Mouse (Mus musculus) myocyte (in vitro differentiated cells): ENCODE data around the gene Galnt4. TPM values are rescaled to one million over a fixed set of nuclear protein-coding genes. Genes with fewer than 3 reads are reported as not detected.

ENCODE experiments used
- H3K27me3 ChIP-seq: one replicate; pipeline ENCODE4 v1.6.1; 2011; ENCODE audit not compliant: control insufficient read depth, insufficient read depth, insufficient read length
- H3K36me3 ChIP-seq: one replicate; pipeline ENCODE4 v1.6.1; 2011; ENCODE audit not compliant: control insufficient read depth, insufficient read depth
- H3K4me2 ChIP-seq: one replicate; pipeline ENCODE4 v1.6.1; 2011; ENCODE audit warnings: low read depth, control low read depth
- H3K4me3 ChIP-seq: one replicate; pipeline ENCODE4 v1.5.1; 2011; ENCODE audit warnings: mild to moderate bottlenecking, control low read depth, moderate library complexity
- H3K79me2 ChIP-seq: one replicate; pipeline ENCODE4 v1.6.1; 2011; ENCODE audit not compliant: control insufficient read depth, insufficient read depth
- H3ac ChIP-seq: one replicate; pipeline ENCODE4 v1.6.1; 2011; ENCODE audit not compliant: control insufficient read depth, insufficient read length
- CEBPB ChIP-seq: IDR thresholded peaks from 2 replicates; pipeline ENCODE4 v1.6.1; 2011; ENCODE audit warnings: mild to moderate bottlenecking, moderate library complexity; ENCODE audit not compliant: poor library complexity, insufficient read depth, severe bottlenecking
- E2F4 ChIP-seq: IDR thresholded peaks from one replicate; pipeline ENCODE4 v1.6.1; 2011; ENCODE audit warnings: mild to moderate bottlenecking, control low read depth, moderate library complexity; ENCODE audit not compliant: insufficient read depth
- MAX ChIP-seq: IDR thresholded peaks from one replicate; pipeline ENCODE4 v1.6.1; 2011; ENCODE audit warnings: low read depth, mild to moderate bottlenecking, control low read depth
- MYOD1 ChIP-seq, 3 experiments: IDR thresholded peaks; one replicate each; pipeline ENCODE4 v1.6.1; 2011; ENCODE audit warnings: control low read depth in 2 of 3, low read depth in 2 of 3, mild to moderate bottlenecking in 2 of 3, moderate library complexity in 1 of 3; ENCODE audit not compliant: insufficient read length in 2 of 3, control insufficient read depth in 1 of 3
- MYOG ChIP-seq, 3 experiments: IDR thresholded peaks; one replicate each; pipeline ENCODE4 v1.6.1; 2011; ENCODE audit warnings: control low read depth in 2 of 3, low read depth in 2 of 3, mild to moderate bottlenecking in 2 of 3; ENCODE audit not compliant: insufficient read length in 2 of 3, control insufficient read depth in 1 of 3, insufficient read depth in 1 of 3
- POLR2A ChIP-seq: IDR thresholded peaks from one replicate; pipeline ENCODE4 v1.6.1; 2011; ENCODE audit warnings: low read depth, mild to moderate bottlenecking, control low read depth, moderate library complexity; ENCODE audit not compliant: insufficient read length
- POLR2AphosphoS2 ChIP-seq: IDR thresholded peaks from one replicate; pipeline ENCODE4 v1.6.1; 2011; ENCODE audit warnings: low read depth, control low read depth; ENCODE audit not compliant: insufficient read length
- REST ChIP-seq: IDR thresholded peaks from one replicate; pipeline ENCODE4 v1.6.1; 2011; ENCODE audit warnings: mild to moderate bottlenecking, control low read depth, moderate library complexity; ENCODE audit not compliant: insufficient read depth, insufficient read length
- SRF ChIP-seq: IDR thresholded peaks from one replicate; pipeline ENCODE4 v1.6.1; 2011; ENCODE audit warnings: low read depth; ENCODE audit not compliant: control insufficient read depth, insufficient read length
- TCF12 ChIP-seq: IDR thresholded peaks from one replicate; pipeline ENCODE4 v1.6.1; 2011; ENCODE audit warnings: mild to moderate bottlenecking, control low read depth; ENCODE audit not compliant: poor library complexity, insufficient read depth, severe bottlenecking
- TCF3 ChIP-seq: IDR thresholded peaks from one replicate; pipeline ENCODE4 v1.6.1; 2011; ENCODE audit warnings: low read depth, control low read depth; ENCODE audit not compliant: insufficient read length
- USF1 ChIP-seq: IDR thresholded peaks from one replicate; pipeline ENCODE4 v1.6.1; 2011; ENCODE audit warnings: low read depth, mild to moderate bottlenecking, control low read depth, moderate library complexity
- polyA plus RNA-seq: library from polyadenylated mRNA; unstranded; fragments of >200 nt; fragmentation: generic; extraction: Trizol; gene quantifications from one replicate; pipeline ENCODE4 v1.2.1, GENCODE M21; 2012; ENCODE audit warnings: missing spikeins

Gene Galnt4
- polyA plus RNA-seq, 1 experiment, result 4.7 TPM

- Histone ChIP-seq H3K4me3 (no peak overlapping the region), H3ac (no peak overlapping the region), H3K79me2 (no peaks in the 10 kb centered on the region), H3K4me2 (no peak overlapping the region), H3K27me3 (no peaks in the 10 kb centered on the region), H3K36me3 (no peaks in the 10 kb centered on the region)
- TF ChIP-seq SRF, result no peak
- TF ChIP-seq POLR2AphosphoS2, result no peak
- no peak for TF ChIP-seq USF1
- TF ChIP-seq TCF3, result no peak
- no peak for TF ChIP-seq MYOG (IDR thresholded peaks at IDR 0.05; ENCODE audit: control insufficient read depth in 1 of 3, insufficient read depth in 1 of 3, insufficient read length in 2 of 3, low read depth in 2 of 3)
- TF ChIP-seq E2F4, result no peak
- no peak for TF ChIP-seq MAX
- TF ChIP-seq POLR2A, result no peak
- no peak for TF ChIP-seq TCF12
- no peak for TF ChIP-seq REST
- no peak for TF ChIP-seq CEBPB
- no peak for TF ChIP-seq MYOD1 (IDR thresholded peaks at IDR 0.05; ENCODE audit: control insufficient read depth in 1 of 3, insufficient read length in 2 of 3, low read depth in 2 of 3)
These were observed 25.4 kb downstream of the Galnt4 start for GRCm38 (mm10) chr10:99133321-99133875.

GRCm38 (mm10) chr10:99136337-99136736, 28.4 kb downstream of the Galnt4 start:
- H3K4me2 ChIP-seq, result no peak overlapping the region

GRCm38 (mm10) chr10:99145611-99146010, 37.7 kb downstream of the Galnt4 start:
- Histone ChIP-seq H3K4me3 (no peak overlapping the region), H3K4me2 (no peak overlapping the region), H3ac (no peak overlapping the region), H3K36me3 (peaks cover 4% of the 10 kb centered on the region), H3K27me3 (no peaks in the 10 kb centered on the region), H3K79me2 (no peaks in the 10 kb centered on the region)
- TF ChIP-seq CEBPB (no peak), MYOG (IDR thresholded peaks at IDR 0.05; ENCODE audit: control insufficient read depth in 1 of 3, insufficient read depth in 1 of 3, insufficient read length in 2 of 3, low read depth in 2 of 3) (no peak), MYOD1 (IDR thresholded peaks at IDR 0.05; ENCODE audit: control insufficient read depth in 1 of 3, insufficient read length in 2 of 3, low read depth in 2 of 3) (no peak), USF1 (no peak), SRF (no peak), TCF3 (no peak), TCF12 (no peak), POLR2A (no peak), E2F4 (no peak), POLR2AphosphoS2 (no peak), REST (no peak)

More at GRCm38 (mm10) chr10:99136337-99136736, 28.4 kb downstream of the Galnt4 start:
- H3K27me3 ChIP-seq, result no peaks in the 10 kb centered on the region
- TF ChIP-seq POLR2A (no peak), MYOG (IDR thresholded peaks at IDR 0.05; ENCODE audit: control insufficient read depth in 1 of 3, insufficient read depth in 1 of 3, insufficient read length in 2 of 3, low read depth in 2 of 3) (no peak), SRF (no peak), E2F4 (no peak), MYOD1 (IDR thresholded peaks at IDR 0.05; ENCODE audit: control insufficient read depth in 1 of 3, insufficient read length in 2 of 3, low read depth in 2 of 3) (no peak), POLR2AphosphoS2 (no peak), MAX (no peak), CEBPB (no peak), TCF3 (no peak), REST (no peak), USF1 (no peak), TCF12 (no peak)
- no peak overlapping the region for H3ac ChIP-seq
- H3K79me2 ChIP-seq, result no peaks in the 10 kb centered on the region
- no peak overlapping the region for H3K4me3 ChIP-seq
- H3K36me3 ChIP-seq, result no peaks in the 10 kb centered on the region

- no peak overlapping the region for H3K4me3 ChIP-seq
- H3ac ChIP-seq, result no peak overlapping the region
- H3K36me3 ChIP-seq, result peaks cover 4% of the 10 kb centered on the region
- TF ChIP-seq E2F4, result no peak
- TF ChIP-seq MAX, result no peak
- no peak for TF ChIP-seq SRF
- TF ChIP-seq MYOD1 (IDR thresholded peaks at IDR 0.05; ENCODE audit: control insufficient read depth in 1 of 3, insufficient read length in 2 of 3, low read depth in 2 of 3), result no peak
- no peak for TF ChIP-seq MYOG (IDR thresholded peaks at IDR 0.05; ENCODE audit: control insufficient read depth in 1 of 3, insufficient read depth in 1 of 3, insufficient read length in 2 of 3, low read depth in 2 of 3)
- TF ChIP-seq POLR2AphosphoS2, result no peak
- TF ChIP-seq REST, result no peak
- no peak for TF ChIP-seq CEBPB
- TF ChIP-seq TCF3, result no peak
- TF ChIP-seq TCF12, result no peak
- no peak for TF ChIP-seq USF1
- TF ChIP-seq POLR2A, result no peak
- H3K79me2 ChIP-seq, result no peaks in the 10 kb centered on the region
- H3K27me3 ChIP-seq, result no peaks in the 10 kb centered on the region
- no peak overlapping the region for H3K4me2 ChIP-seq
These were observed 38.6 kb downstream of the Galnt4 start for GRCm38 (mm10) chr10:99146596-99146995.
